Mouse (Mus musculus): ENCODE measurements at regions not wholly inside any gene's neighbourhood (a gene's known extent, or its start where the extent isn't known, plus 50 kb on each side); places are given as distances from the start of the nearest gene placed in this dataset.

DNA sequence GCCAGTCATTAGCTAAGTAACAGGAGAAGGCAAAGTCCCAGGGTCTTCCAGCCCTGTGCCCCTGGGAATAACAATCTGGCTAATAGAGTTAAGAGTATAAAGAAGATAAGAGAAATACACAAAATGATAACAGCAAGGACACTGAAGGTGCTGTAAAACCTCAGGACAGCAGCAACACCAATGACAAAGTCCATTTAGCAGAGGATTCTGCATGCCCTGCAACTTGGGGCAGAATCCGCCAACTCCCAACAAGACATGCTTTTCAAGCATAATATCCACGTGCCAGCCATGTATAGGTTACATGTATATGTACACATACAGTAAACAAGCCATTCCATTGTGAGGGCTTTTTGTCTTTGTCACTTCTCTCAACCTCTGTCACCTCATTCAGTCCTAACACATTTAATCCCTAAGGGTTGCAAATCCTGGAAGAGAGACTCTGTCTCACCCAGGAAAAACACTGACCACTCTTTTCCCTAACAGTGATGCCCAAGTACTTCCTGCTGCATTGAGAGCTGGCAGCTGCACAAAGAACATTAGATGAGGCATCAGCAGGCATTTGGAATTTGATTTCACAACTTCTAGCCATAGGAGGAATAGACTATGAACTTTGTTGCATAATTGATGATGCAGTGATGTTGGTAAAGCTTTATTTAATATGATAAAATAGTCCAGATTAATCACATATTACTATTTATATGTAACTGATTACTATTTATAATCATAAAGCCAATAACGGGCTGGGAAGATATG, 105.8 kb upstream of the Slc4a7 start:
- DNase-seq (ENCODE audit: low read depth, low spot score), result no peak

- no peak for DNase-seq (ENCODE audit: low read depth, low spot score)
Observed at GRCm38 (mm10) chr14:14599586-14599985, 102.5 kb upstream of the Slc4a7 start.

DNA sequence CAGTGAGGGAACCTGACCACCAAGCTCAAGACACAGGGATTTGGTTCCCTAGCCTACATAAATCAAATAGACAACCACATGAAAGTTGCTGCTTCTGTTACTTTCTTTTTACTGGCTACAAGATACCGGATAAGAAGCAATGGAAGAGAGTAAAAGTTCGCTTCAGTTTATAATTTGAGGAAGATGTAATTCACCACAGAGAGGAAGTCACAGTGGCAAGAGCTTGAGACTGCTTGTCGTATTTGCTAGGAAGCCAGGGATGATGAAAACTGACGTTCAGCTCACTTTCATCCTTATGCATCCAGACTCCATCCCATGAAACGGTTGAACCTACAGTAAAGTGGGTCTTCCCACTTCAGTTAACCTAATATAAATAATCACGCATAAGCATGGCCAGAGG, 102.1 kb upstream of the Slc4a7 start:
- no peak for DNase-seq (ENCODE audit: low read depth, low spot score)

DNA sequence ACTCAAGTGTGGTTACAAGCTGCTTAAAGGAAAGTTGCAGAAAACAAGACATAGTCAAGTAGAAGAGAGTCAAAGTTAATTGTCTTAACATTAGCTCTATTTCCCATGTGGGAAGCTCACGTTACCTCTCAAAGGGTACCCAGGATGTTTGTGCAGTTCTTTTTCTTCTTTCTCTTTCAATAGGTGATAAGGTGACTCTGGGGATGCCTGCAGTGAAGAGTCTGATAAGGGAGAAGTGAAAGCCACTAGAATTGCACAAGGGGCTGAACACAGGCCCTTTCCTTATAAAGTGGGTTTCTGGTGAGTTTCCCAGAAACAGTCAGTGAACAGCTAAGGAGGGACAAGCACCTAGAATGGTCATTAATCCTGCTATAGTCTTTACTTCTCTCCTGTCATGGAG, 98.6 kb upstream of the Slc4a7 start:
- no peak for DNase-seq (ENCODE audit: low read depth, low spot score)

GRCm38 (mm10) chr14:14607074-14607473, 95.0 kb upstream of the Slc4a7 start:
- DNase-seq (ENCODE audit: low read depth, low spot score), result no peak

DNA sequence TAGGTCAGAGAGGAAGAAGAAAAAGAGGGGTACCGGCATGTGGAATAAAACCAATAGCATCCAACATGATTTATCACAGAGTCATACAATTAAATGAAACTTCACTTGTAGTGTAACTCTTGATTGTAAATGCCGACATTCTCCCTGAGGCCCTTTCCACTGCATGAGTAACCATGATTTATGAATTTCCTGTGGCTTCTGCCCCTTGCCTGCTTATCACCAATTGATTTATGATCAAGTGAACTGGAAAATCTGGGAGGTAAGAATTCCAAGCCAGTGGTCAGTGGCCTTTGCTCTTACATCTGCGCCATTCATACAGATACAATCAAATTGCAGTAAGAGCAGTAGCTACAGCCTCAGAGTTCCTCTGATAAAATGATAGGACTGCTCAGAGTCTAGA, 89.8 kb upstream of the Slc4a7 start:
- DNase-seq (ENCODE audit: low read depth, low spot score), result no peak

DNA sequence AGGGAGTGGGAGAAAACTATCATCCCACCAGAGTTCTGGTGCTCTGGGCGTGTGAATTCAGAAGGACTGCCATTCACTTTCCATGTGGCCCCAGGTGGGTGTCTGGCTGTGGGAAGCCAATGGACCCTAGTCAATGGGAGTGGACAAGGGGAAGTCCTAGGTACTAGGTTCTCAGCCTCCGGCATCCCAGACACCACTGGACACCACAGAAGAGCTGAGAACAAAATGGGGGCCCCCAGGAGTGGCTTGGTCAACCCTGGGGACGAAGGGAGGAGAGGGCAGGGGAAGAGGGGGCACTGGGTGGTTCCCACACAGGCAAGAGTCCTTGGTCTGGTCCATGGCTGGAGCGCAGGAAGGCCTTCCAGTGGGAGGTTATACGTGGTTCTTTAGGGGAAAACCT, 81.8 kb upstream of the Slc4a7 start:
- no peak for DNase-seq (ENCODE audit: low read depth, low spot score)

GRCm38 (mm10) chr14:14628673-14629072, 73.4 kb upstream of the Slc4a7 start:
- DNase-seq (ENCODE audit: low read depth, low spot score), result no peak

GRCm38 (mm10) chr14:14631750-14632149, 70.3 kb upstream of the Slc4a7 start:
- no peak for DNase-seq (ENCODE audit: low read depth, low spot score)

GRCm38 (mm10) chr14:14632471-14632870, 69.6 kb upstream of the Slc4a7 start:
- DNase-seq (ENCODE audit: low read depth, low spot score), result no peak

- no peak for DNase-seq (ENCODE audit: low read depth, low spot score)
Observed at GRCm38 (mm10) chr14:14632951-14633931, 68.8 kb upstream of the Slc4a7 start.

GRCm38 (mm10) chr14:14634021-14634420, 68.1 kb upstream of the Slc4a7 start:
- no peak for DNase-seq (ENCODE audit: low read depth, low spot score)

DNA sequence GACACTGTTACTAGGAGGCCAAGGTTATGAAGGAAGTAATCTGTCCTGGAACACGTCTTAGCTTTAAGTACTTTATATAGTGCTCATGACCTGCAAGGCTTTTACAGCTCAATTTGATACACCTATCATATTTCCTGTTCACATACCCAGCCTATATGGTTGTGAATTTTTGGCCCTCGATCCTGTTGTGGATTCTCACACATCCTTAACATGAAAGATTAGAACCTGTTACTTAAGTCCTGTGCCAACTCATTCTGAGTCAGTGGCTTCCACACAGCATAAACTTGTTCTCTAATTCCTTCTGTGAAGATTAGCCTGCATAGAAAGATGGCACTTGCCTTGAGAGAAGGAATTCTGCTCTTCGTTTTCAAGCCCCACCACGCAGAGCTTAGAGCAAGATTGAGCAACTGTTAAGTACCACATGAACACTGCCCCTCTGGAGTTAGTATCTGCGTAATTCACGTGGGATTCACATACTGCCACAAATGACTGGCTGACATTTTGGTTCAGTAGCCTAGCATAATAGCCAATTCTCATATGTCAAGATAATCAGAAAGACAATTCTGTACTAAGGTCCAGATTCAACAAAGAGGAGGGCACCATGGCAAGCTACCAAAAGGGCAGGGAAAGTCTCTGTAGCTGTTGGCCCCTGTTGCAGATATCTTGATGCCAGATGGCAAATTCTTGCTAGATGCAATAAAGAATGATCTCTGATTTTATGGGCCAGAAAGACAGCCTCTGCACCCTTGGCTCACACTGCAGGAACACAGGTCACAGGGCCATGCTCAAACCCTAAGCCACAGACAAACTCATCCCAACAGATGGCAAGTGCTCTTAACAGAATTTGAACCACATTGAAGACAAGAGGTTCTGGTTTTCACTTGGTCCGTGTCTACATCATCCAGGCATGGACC, 62.7 kb upstream of the Slc4a7 start:
- no peak for DNase-seq (ENCODE audit: low read depth, low spot score)

- DNase-seq (ENCODE audit: low read depth, low spot score), result no peak
Observed at GRCm38 (mm10) chr14:14640023-14640441, 62.0 kb upstream of the Slc4a7 start.

- no peak for DNase-seq (ENCODE audit: low read depth, low spot score)
Observed at GRCm38 (mm10) chr14:14640557-14640956, 61.5 kb upstream of the Slc4a7 start.

- DNase-seq (ENCODE audit: low read depth, low spot score), result no peak
Observed at GRCm38 (mm10) chr14:14643533-14643932, 58.5 kb upstream of the Slc4a7 start.

DNA sequence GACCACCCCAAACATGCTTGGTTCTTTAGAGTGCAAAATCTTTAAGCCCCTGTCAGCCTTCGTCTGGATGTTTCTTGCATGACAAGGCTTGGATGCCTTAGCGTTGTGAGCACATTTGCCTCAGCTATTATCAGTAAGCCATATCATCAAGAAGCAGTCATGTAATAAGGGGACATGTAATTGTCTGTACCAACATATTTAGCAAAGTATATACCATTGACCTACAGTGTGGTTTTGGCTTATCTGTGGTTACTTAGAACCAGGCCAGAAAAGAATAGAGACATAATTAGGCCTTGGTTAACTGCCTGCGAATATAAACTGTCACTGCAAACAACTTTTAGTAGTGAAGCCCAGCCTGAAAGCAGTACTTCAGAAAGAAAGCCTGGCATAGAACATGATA, 57.0 kb upstream of the Slc4a7 start:
- DNase-seq (ENCODE audit: low read depth, low spot score), result no peak

Data from retina, postnatal 7 days (tissue).